Mouse (Mus musculus): ENCODE data around the gene Magt1.
"Not testable (repeated sequence)": the region's sequence is repeated elsewhere in the genome, so short reads cannot be mapped to it uniquely, and the experiment has no call there.

Magt1 gene

GRCm38 (mm10) chrX:105953999-105954398, 57.7 kb downstream of the Magt1 start:
- DNase-seq (ENCODE audit: low spot score in 2 of 2), result no peak

GRCm38 (mm10) chrX:105946357-105946756, 65.3 kb downstream of the Magt1 start:
- DNase-seq (ENCODE audit: low spot score in 2 of 2), result no peak

- no peak for DNase-seq (ENCODE audit: low spot score in 2 of 2)
Measured at GRCm38 (mm10) chrX:105939245-105939644, 72.5 kb downstream of the Magt1 start.

GRCm38 (mm10) chrX:105937736-105938135, 74.0 kb downstream of the Magt1 start:
- DNase-seq (ENCODE audit: low spot score in 2 of 2), result no peak

- no peak for DNase-seq (ENCODE audit: low spot score in 2 of 2)
Measured at GRCm38 (mm10) chrX:105934341-105934740, 77.4 kb downstream of the Magt1 start.

GRCm38 (mm10) chrX:105929478-105930038, 82.1 kb downstream of the Magt1 start:
- DNase-seq (ENCODE audit: low spot score in 2 of 2), result no peak

- DNase-seq (ENCODE audit: low spot score in 2 of 2), result peak; percentile 44 to 71
Measured at GRCm38 (mm10) chrX:105928861-105929477, 82.7 kb downstream of the Magt1 start, which contains the start of gene Atrx. Gene Atrx (minus strand): TSS chrX:105929403.

- DNase-seq (ENCODE audit: low spot score in 2 of 2), result peak; percentile 19 to 27
Measured at GRCm38 (mm10) chrX:105927941-105928860, 83.5 kb downstream of the Magt1 start.

- peak in 1 of 2 experiments; percentile 9 for DNase-seq (ENCODE audit: low spot score in 2 of 2)
Measured at GRCm38 (mm10) chrX:105926121-105926735, 85.5 kb downstream of the Magt1 start.

GRCm38 (mm10) chrX:105924326-105925070, 87.2 kb downstream of the Magt1 start:
- no peak for DNase-seq (ENCODE audit: low spot score in 2 of 2)

- no peak for DNase-seq (ENCODE audit: low spot score in 2 of 2)
Measured at GRCm38 (mm10) chrX:105923896-105924295, 87.8 kb downstream of the Magt1 start.

- not testable (repeated sequence) for DNase-seq (ENCODE audit: low spot score in 2 of 2)
Measured at GRCm38 (mm10) chrX:105922986-105923385, 88.7 kb downstream of the Magt1 start.

GRCm38 (mm10) chrX:105921421-105921820, 90.3 kb downstream of the Magt1 start:
- peak; percentile 22 to 63 for DNase-seq (ENCODE audit: low spot score in 2 of 2)
